Mouse (Mus musculus) kidney, postnatal 25 days (tissue): ENCODE data around the gene Mtg2.
A peak's percentile ranks its signal among the peaks of the same experiment; 100 is the strongest.

Experiments used
- DNase-seq, 2 experiments: peaks; one replicate each; pipeline ENCODE4 v3.0.0; 2021; ENCODE audit warnings: mixed read lengths in 2 of 2

Gene Mtg2

GRCm38 (mm10) chr2:180070481-180071453 is at the start of gene Mtg2:
Gene Mtg2, plus strand, starts transcription at chr2:180070588.
- peak; percentile 94 to 96 for DNase-seq

- DNase-seq: no peak
These were observed 49.5 kb upstream of the Mtg2 start for GRCm38 (mm10) chr2:180020919-180021318.

GRCm38 (mm10) chr2:180022751-180023150 is 47.6 kb upstream of the Mtg2 start:
- no peak for DNase-seq

- peak; percentile 97 to 99 for DNase-seq
These were observed 45.8 kb upstream of the Mtg2 start, which contains the start of gene Lsm14b for GRCm38 (mm10) chr2:180024401-180025098. Gene Lsm14b, plus strand, starts transcription at chr2:180024987.

- DNase-seq: peak; percentile 28 to 71
These were observed 45.1 kb upstream of the Mtg2 start for GRCm38 (mm10) chr2:180025135-180025860.

- DNase-seq: no peak
These were observed 44.6 kb upstream of the Mtg2 start for GRCm38 (mm10) chr2:180025861-180026200.

- no peak for DNase-seq
These were observed 42.6 kb upstream of the Mtg2 start for GRCm38 (mm10) chr2:180027768-180028167.

GRCm38 (mm10) chr2:180031270-180031669 is 39.1 kb upstream of the Mtg2 start:
- peak; percentile 35 to 77 for DNase-seq

- peak in 1 of 2 experiments; percentile 14 for DNase-seq
These were observed 37.5 kb upstream of the Mtg2 start for GRCm38 (mm10) chr2:180032925-180033324.

GRCm38 (mm10) chr2:180033956-180034355 is 36.4 kb upstream of the Mtg2 start:
- no peak for DNase-seq

GRCm38 (mm10) chr2:180034753-180035152 is 35.6 kb upstream of the Mtg2 start:
- no peak for DNase-seq

GRCm38 (mm10) chr2:180040406-180040805 is 30.0 kb upstream of the Mtg2 start:
- DNase-seq: no peak

GRCm38 (mm10) chr2:180041577-180042255 is 28.7 kb upstream of the Mtg2 start:
- DNase-seq: peak; percentile 41 to 74

- DNase-seq: peak; percentile 89 to 94
These were observed 28.0 kb upstream of the Mtg2 start, which contains the start of the genes Psma7 and Ss18l1 for GRCm38 (mm10) chr2:180042256-180042857. Gene Psma7, minus strand, starts transcription at chr2:180042433. Gene Ss18l1, plus strand, starts transcription at chr2:180042509.

- DNase-seq: peak; percentile 63 to 72
These were observed 27.4 kb upstream of the Mtg2 start for GRCm38 (mm10) chr2:180042858-180043515.

- DNase-seq: peak; percentile 54 to 63
These were observed 25.1 kb upstream of the Mtg2 start for GRCm38 (mm10) chr2:180045283-180045682.

GRCm38 (mm10) chr2:180047580-180047979 is 22.8 kb upstream of the Mtg2 start:
- no peak for DNase-seq

- DNase-seq: no peak
These were observed 22.3 kb upstream of the Mtg2 start for GRCm38 (mm10) chr2:180047980-180048635.

GRCm38 (mm10) chr2:180050986-180051385 is 19.4 kb upstream of the Mtg2 start:
- peak; percentile 87 to 93 for DNase-seq

GRCm38 (mm10) chr2:180051986-180052733 is 18.2 kb upstream of the Mtg2 start:
- DNase-seq: peak in 1 of 2 experiments; percentile 42
